In genomic region chr6:121127726-121128125, GRCm38 (mm10) we compare ENCODE assay signal across 13 mouse cellular contexts. TPM values are rescaled to one million over a fixed set of nuclear protein-coding genes. Genes with fewer than 3 reads are reported as not detected.
DNase-seq lines count a peak whose midpoint lies in the region; ATAC-seq and TF ChIP-seq lines count a peak whose summit lies in the region.
"Had no signal": no experiment of that assay in that cellular context is flagged by ENCODE, and none has a peak within 500 bp of the region (broad histone marks: within the 10 kb centered on the region; RNA-seq: fewer than 3 reads in every experiment).

No protein-coding gene starts in this region.

- peak overlapping the region; percentile 63 for H3K4me2 ChIP-seq in hindbrain, embryonic 13.5 days
- no peak overlapping the region for H3K4me2 ChIP-seq in hindbrain, embryonic 12.5 days (replicated peaks)
- peak overlapping the region; percentile 68 for H3K4me2 ChIP-seq in hindbrain, postnatal 0 days (ENCODE audit: low read depth, low read length)
- H3K4me2 ChIP-seq: intestine, embryonic 15.5 days; kidney, embryonic 15.5 days had no signal

- peak overlapping the region; percentile 29; the same call in 1 of the 2 replicates for H3K9ac ChIP-seq in hindbrain, embryonic 13.5 days
- no peak overlapping the region for H3K9ac ChIP-seq in hindbrain, embryonic 12.5 days
- no peak overlapping the region for H3K9ac ChIP-seq in hindbrain, postnatal 0 days (replicated peaks; ENCODE audit: low read length)
- H3K9ac ChIP-seq: intestine, embryonic 15.5 days; kidney, embryonic 15.5 days had no signal

- peaks cover 35% of the 10 kb centered on the region for H3K4me1 ChIP-seq in heart, embryonic 10.5 days
- peaks cover 37% of the 10 kb centered on the region for H3K4me1 ChIP-seq in hindbrain, embryonic 13.5 days (replicated peaks)
- H3K4me1 ChIP-seq in hindbrain, embryonic 12.5 days = peaks cover 23% of the 10 kb centered on the region
- 0 out of 2 replicates have a peak, but pooled peaks cover 3% of the 10 kb centered on the region for H3K4me1 ChIP-seq in hindbrain, postnatal 0 days (ENCODE audit: insufficient read depth, low read length)

- no peaks in the 10 kb centered on the region for H3K9me3 ChIP-seq in heart, embryonic 10.5 days
- no peaks in the 10 kb centered on the region for H3K9me3 ChIP-seq in hindbrain, embryonic 13.5 days
- H3K9me3 ChIP-seq in hindbrain, embryonic 12.5 days (replicated peaks) = no peaks in the 10 kb centered on the region
- H3K9me3 ChIP-seq in hindbrain, postnatal 0 days (ENCODE audit: low read length) = no peaks in the 10 kb centered on the region
- H3K9me3 ChIP-seq: forebrain, embryonic 10.5 days; intestine, embryonic 15.5 days; kidney, embryonic 15.5 days had no signal

- no peak for ATAC-seq in hindbrain, embryonic 13.5 days (ENCODE audit: low FRiP score)
- no peak for ATAC-seq in hindbrain, embryonic 12.5 days (ENCODE audit: low FRiP score)
- no peak for ATAC-seq in hindbrain, postnatal 0 days
- no peak for ATAC-seq in erythroid progenitor cell, adult 5-6 weeks (replicated peaks; ENCODE audit: low FRiP score, poor library complexity, severe bottlenecking)
- ATAC-seq: intestine, embryonic 15.5 days had no signal

- no peak for TF ChIP-seq CTCF in hindbrain, postnatal 0 days (IDR thresholded peaks at IDR 0.05; ENCODE audit: low read depth)

- DNase-seq in heart, embryonic 10.5 days (ENCODE audit: low spot score) = no peak
- no peak for DNase-seq in heart, postnatal 4 days
- peak; percentile 65 for DNase-seq in 416B (ENCODE audit: low read depth)
- no peak for DNase-seq in hindbrain, postnatal 0 days (ENCODE audit: low spot score)
- DNase-seq: liver; lung, adult 18-20 months; right cerebral cortex, postnatal 14 days had no signal

- WGBS in heart, embryonic 10.5 days = 39% methylated on average over 3 of the region's 3 CpGs
- WGBS in hindbrain, embryonic 13.5 days = 56% methylated on average over 3 of the region's 3 CpGs
- 47% methylated on average over 3 of the region's 3 CpGs for WGBS in hindbrain, embryonic 12.5 days
- 37% methylated on average over 3 of the region's 3 CpGs for WGBS in hindbrain, postnatal 0 days

- H3K27me3 ChIP-seq in heart, embryonic 10.5 days (ENCODE audit: insufficient read depth, poor library complexity, severe bottlenecking) = peaks cover 31% of the 10 kb centered on the region
- H3K27me3 ChIP-seq in hindbrain, embryonic 13.5 days = no peaks in the 10 kb centered on the region
- H3K27me3 ChIP-seq in hindbrain, embryonic 12.5 days = peaks cover 9% of the 10 kb centered on the region
- no peaks in the 10 kb centered on the region for H3K27me3 ChIP-seq in hindbrain, postnatal 0 days (ENCODE audit: insufficient read depth, low read length)

- peak overlapping the region; percentile 67 for H3K27ac ChIP-seq in heart, embryonic 10.5 days
- H3K27ac ChIP-seq in hindbrain, embryonic 13.5 days = no peak overlapping the region
- H3K27ac ChIP-seq in hindbrain, embryonic 12.5 days = no peak overlapping the region
- H3K27ac ChIP-seq in hindbrain, postnatal 0 days = no peak overlapping the region
- H3K27ac ChIP-seq: forebrain, embryonic 10.5 days; intestine, embryonic 15.5 days; kidney, embryonic 15.5 days had no signal

- H3K4me3 ChIP-seq in heart, embryonic 10.5 days = no peak overlapping the region
- no peak overlapping the region; the same call in 1 of the 2 replicates for H3K4me3 ChIP-seq in hindbrain, embryonic 13.5 days
- no peak overlapping the region for H3K4me3 ChIP-seq in hindbrain, embryonic 12.5 days
- no peak overlapping the region for H3K4me3 ChIP-seq in hindbrain, postnatal 0 days (ENCODE audit: low read length)
- H3K4me3 ChIP-seq: forebrain, embryonic 10.5 days; intestine, embryonic 15.5 days; kidney, embryonic 15.5 days had no signal

- no peaks in the 10 kb centered on the region for H3K36me3 ChIP-seq in heart, embryonic 10.5 days
- H3K36me3 ChIP-seq in hindbrain, embryonic 13.5 days = peaks cover 2% of the 10 kb centered on the region; the same call in 1 of the 2 replicates
- H3K36me3 ChIP-seq in hindbrain, embryonic 12.5 days = no peaks in the 10 kb centered on the region
- no peaks in the 10 kb centered on the region for H3K36me3 ChIP-seq in hindbrain, postnatal 0 days (ENCODE audit: insufficient read depth, low read length)
- H3K36me3 ChIP-seq: forebrain, embryonic 10.5 days; intestine, embryonic 15.5 days; kidney, embryonic 15.5 days had no signal

RNA-seq across cellular contexts. Expression of gene Mical3, which starts 3.1 kb away (rescaled TPM):
- polyA plus RNA-seq in heart, embryonic 10.5 days (2016; fragmentation: Nextera tagmentation; extraction: Ambion mirVana) = 25.8 and 37.3 TPM in 2 replicates
- 100 to 1,000 TPM; 201 to 216 TPM for total RNA-seq in heart, postnatal 4 days (2021)
- 33.8 and 34.5 TPM in 2 replicates for polyA plus RNA-seq in hindbrain, embryonic 13.5 days (2015; fragmentation: Nextera tagmentation; extraction: Ambion mirVana)
- polyA plus RNA-seq in hindbrain, embryonic 12.5 days (2016; fragmentation: Nextera tagmentation; extraction: Ambion mirVana) = 20.7 and 22.7 TPM in 2 replicates
- total RNA-seq in hindbrain, postnatal 0 days (2014; rRNA removed) = 60.2 and 66.9 TPM in 2 replicates
- polyA plus RNA-seq in hindbrain, postnatal 0 days (2015; fragmentation: Nextera tagmentation; extraction: Ambion mirVana) = 19.3 and 19.8 TPM in 2 replicates
- 168 and 179 TPM in 2 replicates for total RNA-seq in erythroid progenitor cell, adult 5-6 weeks (2015; ENCODE audit: low replicate concordance)
- total RNA-seq in erythroid progenitor cell, adult 5-6 weeks (2017; ENCODE audit: low replicate concordance) = 159 and 259 TPM in 2 replicates

RNA-seq across cellular contexts. Expression of gene Pex26, which starts 55.7 kb away (rescaled TPM):
- 5.1 and 6.6 TPM in 2 replicates for polyA plus RNA-seq in heart, embryonic 10.5 days (2016; fragmentation: Nextera tagmentation; extraction: Ambion mirVana)
- total RNA-seq in heart, postnatal 4 days (2021) = 1 to 10 TPM; 6.4 to 8.0 TPM
- polyA plus RNA-seq in hindbrain, embryonic 13.5 days (2015; fragmentation: Nextera tagmentation; extraction: Ambion mirVana) = 13.9 and 14.7 TPM in 2 replicates
- 13.9 TPM in 2 replicates for polyA plus RNA-seq in hindbrain, embryonic 12.5 days (2016; fragmentation: Nextera tagmentation; extraction: Ambion mirVana)
- 23.3 and 26.5 TPM in 2 replicates for total RNA-seq in hindbrain, postnatal 0 days (2014; rRNA removed)
- polyA plus RNA-seq in hindbrain, postnatal 0 days (2015; fragmentation: Nextera tagmentation; extraction: Ambion mirVana) = 10.2 and 11.2 TPM in 2 replicates
- 0.36 and 1.3 TPM in 2 replicates for total RNA-seq in erythroid progenitor cell, adult 5-6 weeks (2015; ENCODE audit: low replicate concordance)
- 0.26 and 1.2 TPM in 2 replicates for total RNA-seq in erythroid progenitor cell, adult 5-6 weeks (2017; ENCODE audit: low replicate concordance)
